Mouse (Mus musculus): Measurements from ENCODE around the gene Hist1h3d.
A peak's percentile ranks its signal among the peaks of the same experiment; 100 is the strongest.
"Not testable (repeated sequence)": the region's sequence is repeated elsewhere in the genome, so short reads cannot be mapped to it uniquely, and the experiment has no call there.

The Hist1h3d gene

GRCm38 (mm10) chr13:23570261-23571021, 5.1 kb upstream of the Hist1h3d start:
- not testable (repeated sequence) for DNase-seq (ENCODE audit: low spot score)

- peak; percentile 78 for DNase-seq (ENCODE audit: low spot score)
These were observed 4.5 kb upstream of the Hist1h3d start, which contains the start of the genes Hist1h2ae and Hist1h2bg for GRCm38 (mm10) chr13:23571022-23571503. Hist1h2ae (minus strand) TSS chr13:23571220. Hist1h2bg (plus strand) TSS chr13:23571396.

- DNase-seq (ENCODE audit: low spot score): not testable (repeated sequence)
These were observed 3.9 kb upstream of the Hist1h3d start for GRCm38 (mm10) chr13:23571504-23572217.

- no peak for DNase-seq (ENCODE audit: low spot score)
These were observed 3.1 kb upstream of the Hist1h3d start for GRCm38 (mm10) chr13:23572218-23573033.

- DNase-seq (ENCODE audit: low spot score): not testable (repeated sequence)
These were observed 2.3 kb upstream of the Hist1h3d start for GRCm38 (mm10) chr13:23573034-23573897.

- peak; percentile 93 for DNase-seq (ENCODE audit: low spot score)
These were observed 1.6 kb upstream of the Hist1h3d start, which contains the start of the genes Hist1h2bf and Hist1h2ad for GRCm38 (mm10) chr13:23573898-23574524. Hist1h2bf (minus strand) TSS chr13:23574196. Hist1h2ad (plus strand) TSS chr13:23574381.

- not testable (repeated sequence) for DNase-seq (ENCODE audit: low spot score)
These were observed 905 bp upstream of the Hist1h3d start for GRCm38 (mm10) chr13:23574546-23575170.

- DNase-seq (ENCODE audit: low spot score): not testable (repeated sequence)
These were observed 326 bp downstream of the Hist1h3d start for GRCm38 (mm10) chr13:23575864-23576313.

GRCm38 (mm10) chr13:23576351-23576881, 853 bp downstream of the Hist1h3d start:
- no peak for DNase-seq (ENCODE audit: low spot score)

- no peak for DNase-seq (ENCODE audit: low spot score)
These were observed 1.5 kb downstream of the Hist1h3d start for GRCm38 (mm10) chr13:23576906-23577639.

- no peak for DNase-seq (ENCODE audit: low spot score)
These were observed 2.3 kb downstream of the Hist1h3d start for GRCm38 (mm10) chr13:23577835-23578234.

GRCm38 (mm10) chr13:23581408-23582218, 6.0 kb downstream of the Hist1h3d start, which contains the start of gene Hist1h4d:
Hist1h4d (plus strand) TSS chr13:23581598.
- DNase-seq (ENCODE audit: low spot score): peak; percentile 98

- DNase-seq (ENCODE audit: low spot score): no peak
These were observed 6.9 kb downstream of the Hist1h3d start for GRCm38 (mm10) chr13:23582219-23583056.

- no peak for DNase-seq (ENCODE audit: low spot score)
These were observed 8.0 kb downstream of the Hist1h3d start for GRCm38 (mm10) chr13:23583387-23584068.

- DNase-seq (ENCODE audit: low spot score): no peak
These were observed 8.8 kb downstream of the Hist1h3d start for GRCm38 (mm10) chr13:23584331-23584730.

GRCm38 (mm10) chr13:23585029-23585441, 9.5 kb downstream of the Hist1h3d start:
- peak; percentile 72 for DNase-seq (ENCODE audit: low spot score)

All from layer of hippocampus, adult 11-12 months (tissue).